Mouse (Mus musculus) megakaryocyte, adult 5-6 weeks (primary cell): Measurements from ENCODE around the gene Trim66. TPM values are rescaled to one million over a fixed set of nuclear protein-coding genes. Genes with fewer than 3 reads are reported as not detected.

Experiments used
- ATAC-seq: 2 replicates; pipeline ENCODE4 v1.8.0; 2016; ENCODE audit warnings: mild to moderate bottlenecking, inconsistent platforms; ENCODE audit not compliant: poor library complexity, severe bottlenecking
- total RNA-seq, 2 experiments: library from RNA; stranded (forward) in 1 of 2; stranded (reverse) in 1 of 2; fragments of 153-499, 151-499 nt in 1 of 2; fragments of 221-1000, 200-1000 nt in 1 of 2; gene quantifications; 2 replicates each; pipeline versions ENCODE4 v1.2.3 to v1.2.4; 2015 to 2017

Gene Trim66
- total RNA-seq, 2 experiments from 2014 or later, result not detected

GRCm38 (mm10) chr7:109523304-109523703, 15.4 kb upstream of the Trim66 start:
- no peak for ATAC-seq

DNA sequence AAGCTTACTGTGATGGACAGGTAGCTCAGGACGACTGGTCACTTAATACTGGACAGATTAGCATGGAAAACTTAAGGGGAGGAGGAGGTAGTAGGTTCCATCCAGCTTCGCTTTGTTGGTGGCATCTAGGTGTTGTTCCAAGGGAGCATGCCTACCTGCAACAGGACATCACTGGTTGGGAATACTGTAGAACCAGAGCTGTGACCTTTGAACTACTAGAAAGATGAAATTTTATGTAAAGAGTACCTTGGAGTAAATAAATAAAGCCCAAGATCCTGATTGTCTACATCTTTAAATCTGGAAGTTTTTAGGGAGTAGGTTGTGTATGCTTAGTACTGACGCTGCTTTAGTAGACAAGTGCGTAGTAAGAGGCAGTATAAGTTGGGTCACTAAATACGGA, 14.2 kb upstream of the Trim66 start:
- ATAC-seq, result no peak

- no peak for ATAC-seq
Measured at GRCm38 (mm10) chr7:109519936-109520335, 12.0 kb upstream of the Trim66 start.

GRCm38 (mm10) chr7:109518838-109519696, 11.1 kb upstream of the Trim66 start, which contains the start of gene Rpl27a:
TSS of gene Rpl27a (plus strand) at chr7:109519147.
- ATAC-seq, result peak; percentile 92

DNA sequence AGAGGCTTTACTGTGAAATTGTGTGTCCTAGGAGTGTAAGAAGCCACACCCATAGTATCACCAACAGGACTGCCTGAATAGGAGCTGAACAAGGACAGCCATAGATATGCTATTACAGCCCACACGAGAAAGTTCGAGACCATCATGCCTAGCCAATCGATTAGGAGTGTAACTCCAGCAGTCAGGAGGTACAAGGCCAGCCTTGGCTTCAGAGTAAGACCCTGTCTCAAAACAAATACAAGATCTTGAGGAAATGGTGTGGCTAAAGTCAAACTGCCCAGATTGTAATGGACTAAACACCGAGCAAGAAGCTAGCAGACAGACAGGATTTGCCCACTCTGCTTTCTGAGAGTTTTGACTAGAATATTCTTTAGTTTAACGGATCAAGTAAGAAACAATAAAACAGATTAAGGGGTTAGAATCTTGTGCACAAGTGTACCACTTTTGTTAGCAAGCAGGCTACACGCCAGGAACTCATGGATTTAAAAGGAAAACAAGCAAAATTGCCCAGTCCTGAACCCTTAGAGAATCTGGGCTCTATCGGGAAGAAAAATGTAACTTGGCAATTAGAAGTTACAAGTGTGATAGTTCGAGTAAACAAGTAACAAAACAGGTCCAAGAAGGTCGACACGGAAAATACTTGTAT, 10.2 kb upstream of the Trim66 start:
- no peak for ATAC-seq

DNA sequence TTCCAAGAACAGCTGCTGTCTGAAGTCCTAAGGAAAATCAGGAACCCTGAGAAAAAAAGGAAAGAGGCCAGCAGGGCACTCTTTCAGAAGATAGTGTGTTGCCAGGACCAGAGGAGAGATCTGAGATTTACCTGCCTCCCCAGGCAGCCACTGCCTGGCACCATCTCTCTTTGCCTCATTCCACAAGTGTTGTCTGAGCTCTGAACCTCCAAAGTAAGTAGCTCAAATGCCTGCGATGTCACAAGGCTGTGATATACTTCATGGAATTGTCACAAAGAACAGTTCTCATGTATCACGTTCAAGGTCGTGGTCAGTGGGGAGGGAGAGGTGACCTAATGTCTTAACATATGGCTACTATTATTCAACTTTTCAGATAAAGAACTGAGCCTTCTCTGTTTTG, 8.6 kb upstream of the Trim66 start:
- ATAC-seq, result no peak

- ATAC-seq, result no peak
Measured at GRCm38 (mm10) chr7:109511838-109512237, 3.9 kb upstream of the Trim66 start.

DNA sequence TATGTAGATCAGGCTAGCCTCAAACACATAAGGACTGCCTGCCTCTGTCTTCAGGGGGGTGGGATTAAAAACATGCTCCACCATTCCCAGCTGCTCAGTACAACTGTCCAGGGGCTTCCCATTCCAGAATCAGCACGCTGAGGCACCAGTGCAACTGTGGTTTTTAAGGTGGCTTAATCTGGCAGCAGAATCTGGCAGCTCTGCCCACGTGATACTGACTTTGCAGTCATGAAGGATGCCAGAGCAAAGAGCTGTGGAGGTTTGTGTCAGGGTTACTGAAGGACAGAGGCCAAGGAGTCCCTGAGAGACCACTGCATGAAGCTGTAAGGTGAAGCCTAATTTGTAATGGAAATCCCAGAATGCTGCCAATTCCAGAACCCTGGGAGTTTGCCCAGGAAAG, 2.9 kb upstream of the Trim66 start:
- ATAC-seq, result no peak

- ATAC-seq, result no peak
Measured at GRCm38 (mm10) chr7:109507572-109507971, 362 bp downstream of the Trim66 start.

DNA sequence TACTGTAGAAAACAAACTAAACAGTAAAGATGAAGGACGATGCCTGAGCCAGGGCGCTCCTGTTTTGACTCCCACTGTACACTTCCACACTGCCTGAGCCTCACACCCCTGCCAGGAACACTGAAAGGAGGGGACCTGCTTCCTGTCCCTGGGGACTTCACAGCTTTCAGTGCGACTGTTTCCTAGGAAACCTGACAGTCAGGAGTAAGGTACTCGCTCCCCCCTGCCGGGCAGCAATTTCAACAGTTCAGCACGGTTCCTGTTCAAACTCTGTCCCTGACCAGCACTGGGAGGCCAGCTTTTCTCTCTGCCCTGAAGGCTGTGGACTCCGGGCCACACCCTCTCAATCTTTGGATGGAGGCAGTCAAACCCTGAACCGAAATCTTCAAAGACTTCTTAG, 815 bp downstream of the Trim66 start:
- no peak for ATAC-seq

DNA sequence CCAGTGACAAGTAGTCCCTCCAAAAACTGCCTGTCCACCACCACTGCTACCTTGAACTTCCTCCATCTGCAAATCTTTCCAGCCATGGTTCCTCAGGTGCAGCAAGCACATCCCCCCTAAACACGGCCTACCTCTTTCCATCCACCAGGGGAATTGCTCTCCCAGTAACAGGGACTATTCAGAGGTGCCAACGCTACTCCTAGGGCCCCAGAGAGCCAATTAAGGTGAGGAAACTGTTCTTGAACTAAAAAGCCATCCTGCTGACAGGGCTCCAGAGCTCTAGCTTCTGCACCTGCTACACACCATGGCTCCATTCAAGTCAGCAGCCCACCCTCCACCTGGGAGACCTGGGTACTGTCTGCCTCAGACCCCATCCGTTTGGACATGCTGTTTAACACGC, 10.4 kb downstream of the Trim66 start:
- ATAC-seq, result no peak

DNA sequence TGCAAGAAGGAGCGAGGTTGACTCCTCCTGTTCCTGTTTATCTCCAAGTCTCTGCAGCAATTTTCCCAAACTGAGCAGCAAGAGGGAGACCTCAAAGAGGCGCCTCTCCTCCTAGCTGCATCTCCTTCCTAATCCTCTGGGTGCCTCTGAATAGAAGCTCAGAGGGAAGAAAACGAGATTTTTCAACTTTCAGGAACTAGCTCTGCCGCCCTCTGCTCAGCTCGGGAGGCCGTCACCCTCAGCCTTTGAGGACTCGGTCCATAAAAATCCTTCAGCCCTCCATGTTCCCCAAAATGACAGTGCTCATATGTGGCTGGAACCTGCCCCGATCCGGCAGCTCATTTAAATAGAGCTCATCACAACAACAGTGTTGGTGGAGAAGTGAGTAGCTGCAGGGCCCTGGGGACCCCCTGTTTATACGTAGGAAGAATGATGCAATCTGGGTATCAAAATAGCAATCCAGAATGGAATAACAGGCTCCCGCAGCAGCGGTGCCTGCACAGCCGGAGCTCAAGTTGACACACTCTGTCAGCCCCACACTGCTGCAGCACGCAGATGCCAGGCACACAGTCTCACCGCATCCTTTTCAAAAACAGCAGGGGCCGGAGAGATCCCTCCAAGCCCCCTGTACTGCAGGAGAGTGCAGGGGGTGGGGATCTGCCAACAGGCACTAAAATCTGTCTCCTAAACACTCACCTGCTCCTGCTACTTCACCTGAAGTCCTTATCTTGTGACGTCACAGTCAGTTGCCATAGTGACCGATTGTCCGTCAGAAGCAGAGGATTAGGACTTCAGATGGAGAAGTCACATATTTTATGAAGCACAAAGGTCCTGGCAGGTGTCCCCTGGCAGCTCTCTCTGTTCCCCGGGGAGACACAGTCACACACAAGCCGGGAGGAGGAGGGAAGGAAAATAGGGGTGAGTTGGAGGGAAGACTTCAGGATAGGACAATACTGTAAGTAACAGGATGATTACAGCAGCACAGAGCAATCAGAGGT, 14.3 kb downstream of the Trim66 start:
- ATAC-seq, result no peak

- no peak for ATAC-seq
Measured at GRCm38 (mm10) chr7:109492616-109493318, 15.2 kb downstream of the Trim66 start.

- no peak for ATAC-seq
Measured at GRCm38 (mm10) chr7:109484221-109484620, 23.7 kb downstream of the Trim66 start.

- ATAC-seq, result no peak
Measured at GRCm38 (mm10) chr7:109480765-109481197, 27.2 kb downstream of the Trim66 start.

- no peak for ATAC-seq
Measured at GRCm38 (mm10) chr7:109477926-109478325, 30.0 kb downstream of the Trim66 start.

DNA sequence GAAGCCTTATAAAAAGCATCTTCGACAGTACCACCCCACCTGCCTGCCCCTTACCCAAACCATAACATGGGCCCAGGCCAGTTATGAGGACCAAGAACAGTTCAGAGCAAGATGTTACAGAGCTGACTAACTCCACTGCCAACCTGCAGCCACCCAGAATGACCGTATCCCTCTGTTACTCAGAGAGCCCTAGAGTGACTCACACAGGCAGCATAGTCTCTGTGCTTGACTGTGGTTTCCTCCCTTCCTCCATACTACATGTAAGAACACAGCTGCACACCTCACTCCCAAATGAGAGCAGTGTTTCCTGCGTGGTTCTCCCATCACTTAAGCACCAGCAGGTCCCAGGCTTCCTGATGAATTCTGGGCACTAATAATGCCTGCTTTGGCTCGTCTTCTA, 37.2 kb downstream of the Trim66 start:
- ATAC-seq, result no peak

DNA sequence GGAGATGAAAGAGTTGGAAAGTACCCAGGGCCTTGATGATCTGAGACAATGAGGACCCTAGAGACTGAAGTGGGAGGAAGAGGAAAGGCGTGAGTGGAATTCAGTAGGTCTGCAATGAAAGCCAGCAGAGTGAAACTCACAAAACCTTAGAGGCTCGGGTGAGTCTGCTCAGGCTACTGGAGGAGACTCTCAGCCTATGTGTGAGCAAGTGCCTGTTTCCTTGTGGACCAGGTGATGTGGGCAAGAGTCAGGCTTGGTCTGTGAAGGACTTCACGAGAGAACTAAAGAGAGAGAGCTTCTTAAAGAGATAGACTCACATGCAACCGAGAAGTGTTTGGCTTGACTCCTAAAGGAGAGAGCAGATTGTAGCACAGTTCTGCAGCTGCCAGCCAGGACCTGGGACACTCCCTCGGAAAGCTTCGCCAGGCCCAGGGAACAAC, 39.7 kb downstream of the Trim66 start:
- ATAC-seq, result no peak

- no peak for ATAC-seq
Measured at GRCm38 (mm10) chr7:109467591-109467990, 40.3 kb downstream of the Trim66 start.

DNA sequence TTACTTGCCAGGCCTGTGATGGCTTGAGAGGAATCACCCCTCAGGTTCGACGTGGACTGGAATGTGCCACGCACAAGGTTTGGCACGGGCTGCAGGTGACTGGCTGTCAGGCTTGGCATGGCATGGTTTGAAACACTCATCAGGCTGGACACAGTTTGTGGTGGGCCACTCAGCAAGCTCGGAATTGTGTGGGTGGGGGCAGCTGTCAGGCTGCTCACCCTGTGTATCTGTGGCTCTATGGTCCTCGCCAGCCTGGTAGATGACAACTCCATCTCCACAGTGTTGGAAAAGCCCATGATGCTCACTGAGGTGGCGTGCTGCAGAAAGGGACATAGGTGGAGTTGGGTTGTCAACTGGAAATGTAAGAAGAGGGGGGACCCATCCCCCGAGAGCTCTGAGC, 47.2 kb downstream of the Trim66 start:
- no peak for ATAC-seq
